Mouse (Mus musculus): ENCODE data around the gene Wnt8b. TPM values are rescaled to one million over a fixed set of nuclear protein-coding genes. Genes with fewer than 3 reads are reported as not detected.
A peak's percentile ranks its signal among the peaks of the same experiment; 100 is the strongest.

The Wnt8b gene
- total and polyA plus RNA-seq, 2 experiments from 2014 or later = not detected

GRCm38 (mm10) chr19:44517996-44518768, 24.9 kb downstream of the Wnt8b start:
- Histone ChIP-seq H3K4me3 (ENCODE audit: low read depth, low read length) (no peak overlapping the region), H3K9ac (replicated peaks; ENCODE audit: low read depth, low read length) (no peak overlapping the region), H3K4me1 (ENCODE audit: control insufficient read depth, insufficient read depth) (no peaks in the 10 kb centered on the region), H3K9me3 (replicated peaks; ENCODE audit: control insufficient read depth, low read length) (no peaks in the 10 kb centered on the region), H3K4me2 (ENCODE audit: low read depth, low read length) (no peak overlapping the region), H3K27ac (ENCODE audit: low read depth) (no peak overlapping the region), H3K27me3 (ENCODE audit: control insufficient read depth, insufficient read depth, low read length) (peaks cover 23% of the 10 kb centered on the region), H3K36me3 (replicated peaks; ENCODE audit: control insufficient read depth, insufficient read depth, low read length) (no peaks in the 10 kb centered on the region)
- DNase-seq (ENCODE audit: low spot score) (no peak), ATAC-seq (ENCODE audit: insufficient read depth, low read depth) (0 out of 2 replicates have a peak, but pooled peaks have one; percentile 32)
- TF ChIP-seq CTCF (IDR thresholded peaks at IDR 0.05; ENCODE audit: low read depth) = peak; percentile 25; the same call in 1 of the 2 replicates
- TF ChIP-seq EP300 (IDR thresholded peaks at IDR 0.05; ENCODE audit: low read depth) = no peak
- 61% methylated on average over 12 of the region's 12 CpGs for WGBS

- ATAC-seq (ENCODE audit: insufficient read depth, low read depth) (peak; percentile 64), DNase-seq (ENCODE audit: low spot score) (peak; percentile 51)
- Histone ChIP-seq H3K9me3 (replicated peaks; ENCODE audit: control insufficient read depth, low read length) (no peaks in the 10 kb centered on the region), H3K27me3 (ENCODE audit: control insufficient read depth, insufficient read depth, low read length) (peaks cover 14% of the 10 kb centered on the region), H3K4me3 (ENCODE audit: low read depth, low read length) (no peak overlapping the region), H3K9ac (replicated peaks; ENCODE audit: low read depth, low read length) (no peak overlapping the region), H3K27ac (ENCODE audit: low read depth) (no peak overlapping the region), H3K36me3 (replicated peaks; ENCODE audit: control insufficient read depth, insufficient read depth, low read length) (no peaks in the 10 kb centered on the region), H3K4me2 (ENCODE audit: low read depth, low read length) (no peak overlapping the region), H3K4me1 (ENCODE audit: control insufficient read depth, insufficient read depth) (no peaks in the 10 kb centered on the region)
- 37% methylated on average over 7 of the region's 7 CpGs for WGBS
- TF ChIP-seq CTCF (IDR thresholded peaks at IDR 0.05; ENCODE audit: low read depth) (peak; percentile 32), EP300 (IDR thresholded peaks at IDR 0.05; ENCODE audit: low read depth) (peak; percentile 48; the same call in 1 of the 2 replicates)
These were observed 25.9 kb downstream of the Wnt8b start for GRCm38 (mm10) chr19:44519152-44519551.

DNA sequence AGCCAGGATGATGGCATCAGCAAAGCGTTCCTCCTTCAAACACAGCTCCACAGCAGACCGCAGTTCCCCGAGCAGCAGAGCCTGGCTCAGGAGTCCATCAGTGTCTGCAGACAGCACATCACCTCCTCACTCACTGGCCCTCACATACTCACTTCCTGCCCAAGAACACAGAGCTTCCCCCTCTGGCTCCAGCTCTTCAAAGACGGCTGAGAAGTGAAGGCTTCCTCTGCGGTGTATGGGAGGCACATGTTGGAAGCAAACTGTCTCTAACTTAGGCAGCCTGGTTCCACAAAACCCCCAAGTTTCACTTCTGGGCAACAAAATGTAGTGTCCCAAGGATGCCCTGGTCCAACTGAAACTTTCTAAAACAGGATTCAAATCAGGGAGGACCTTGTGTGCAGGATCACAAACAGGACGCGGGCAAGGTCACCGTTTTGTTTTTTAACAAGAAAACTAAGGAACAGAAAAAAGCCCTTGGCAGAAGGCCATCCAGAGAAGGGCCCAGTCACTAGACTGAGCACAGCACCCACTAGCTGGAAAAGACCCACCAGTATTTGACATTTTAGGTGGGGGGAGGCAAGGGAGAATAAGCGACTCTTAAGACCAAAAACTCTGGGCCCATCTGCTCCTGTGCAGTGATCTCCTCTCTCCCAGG, 32.4 kb downstream of the Wnt8b start:
- no peaks in the 10 kb centered on the region for H3K9me3 ChIP-seq (replicated peaks; ENCODE audit: control insufficient read depth, low read length)

DNA sequence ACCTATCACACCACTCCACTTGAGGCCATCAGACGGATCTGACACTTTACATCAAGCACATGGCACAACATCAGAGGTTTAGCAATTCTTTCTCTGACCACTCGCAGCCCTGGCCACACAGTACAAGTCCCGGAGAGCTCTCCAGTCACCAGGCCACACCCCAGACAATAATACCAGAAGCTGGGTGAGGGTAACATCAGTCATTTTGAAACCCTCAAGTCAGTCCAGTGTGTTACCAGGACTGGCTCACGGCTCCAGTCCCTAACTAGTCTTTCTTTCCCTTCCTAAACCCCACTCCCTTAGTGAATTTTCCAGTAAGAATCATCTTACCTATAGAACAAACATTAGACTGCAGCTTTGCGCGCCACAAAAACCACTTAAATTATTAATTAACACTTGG, 36.7 kb downstream of the Wnt8b start:
- Histone ChIP-seq H3K4me3 (ENCODE audit: low read depth, low read length) (no peak overlapping the region), H3K9me3 (replicated peaks; ENCODE audit: control insufficient read depth, low read length) (no peaks in the 10 kb centered on the region), H3K4me1 (ENCODE audit: control insufficient read depth, insufficient read depth) (no peaks in the 10 kb centered on the region), H3K9ac (replicated peaks; ENCODE audit: low read depth, low read length) (no peak overlapping the region), H3K27ac (ENCODE audit: low read depth) (no peak overlapping the region), H3K27me3 (ENCODE audit: control insufficient read depth, insufficient read depth, low read length) (no peaks in the 10 kb centered on the region), H3K36me3 (replicated peaks; ENCODE audit: control insufficient read depth, insufficient read depth, low read length) (no peaks in the 10 kb centered on the region), H3K4me2 (ENCODE audit: low read depth, low read length) (no peak overlapping the region)
- DNase-seq (ENCODE audit: low spot score) = no peak
- 76% methylated on average over 6 of the region's 6 CpGs for WGBS
- ATAC-seq (ENCODE audit: insufficient read depth, low read depth) = no peak
- TF ChIP-seq EP300 (IDR thresholded peaks at IDR 0.05; ENCODE audit: low read depth) (no peak), CTCF (IDR thresholded peaks at IDR 0.05; ENCODE audit: low read depth) (no peak)

More for the DNA sequence above, 32.4 kb downstream of the Wnt8b start:
- Histone ChIP-seq H3K27me3 (ENCODE audit: control insufficient read depth, insufficient read depth, low read length) (no peaks in the 10 kb centered on the region), H3K27ac (ENCODE audit: low read depth) (no peak overlapping the region), H3K4me2 (ENCODE audit: low read depth, low read length) (no peak overlapping the region), H3K9ac (replicated peaks; ENCODE audit: low read depth, low read length) (no peak overlapping the region), H3K4me3 (ENCODE audit: low read depth, low read length) (no peak overlapping the region), H3K4me1 (ENCODE audit: control insufficient read depth, insufficient read depth) (no peaks in the 10 kb centered on the region), H3K36me3 (replicated peaks; ENCODE audit: control insufficient read depth, insufficient read depth, low read length) (no peaks in the 10 kb centered on the region)
- 68% methylated on average over 9 of the region's 9 CpGs for WGBS
- ATAC-seq (ENCODE audit: insufficient read depth, low read depth) (no peak), DNase-seq (ENCODE audit: low spot score) (no peak)
- TF ChIP-seq CTCF (IDR thresholded peaks at IDR 0.05; ENCODE audit: low read depth) (no peak), EP300 (IDR thresholded peaks at IDR 0.05; ENCODE audit: low read depth) (no peak)

GRCm38 (mm10) chr19:44535376-44535775, 42.1 kb downstream of the Wnt8b start:
- H3K36me3 ChIP-seq (replicated peaks; ENCODE audit: control insufficient read depth, insufficient read depth, low read length) = no peaks in the 10 kb centered on the region
- 0 out of 2 replicates have a peak, but pooled peaks have one; percentile 41 for ATAC-seq (ENCODE audit: insufficient read depth, low read depth)
- H3K27me3 ChIP-seq (ENCODE audit: control insufficient read depth, insufficient read depth, low read length) = no peaks in the 10 kb centered on the region
- no peaks in the 10 kb centered on the region for H3K4me1 ChIP-seq (ENCODE audit: control insufficient read depth, insufficient read depth)
- no peak overlapping the region for H3K9ac ChIP-seq (replicated peaks; ENCODE audit: low read depth, low read length)
- 36% methylated on average over 3 of the region's 3 CpGs for WGBS
- H3K27ac ChIP-seq (ENCODE audit: low read depth) = no peak overlapping the region
- H3K4me2 ChIP-seq (ENCODE audit: low read depth, low read length) = no peak overlapping the region
- TF ChIP-seq EP300 (IDR thresholded peaks at IDR 0.05; ENCODE audit: low read depth) (no peak), CTCF (IDR thresholded peaks at IDR 0.05; ENCODE audit: low read depth) (peak; percentile 52)
- DNase-seq (ENCODE audit: low spot score) = no peak
- no peaks in the 10 kb centered on the region for H3K9me3 ChIP-seq (replicated peaks; ENCODE audit: control insufficient read depth, low read length)
- H3K4me3 ChIP-seq (ENCODE audit: low read depth, low read length) = no peak overlapping the region
